Mouse (Mus musculus) T-cell, adult 66 days (primary cell): ENCODE data around the gene Gm21983. TPM values are rescaled to one million over a fixed set of nuclear protein-coding genes. Genes with fewer than 3 reads are reported as not detected.

ENCODE experiments used
- total RNA-seq, 2 experiments: library from RNA; stranded (reverse); gene quantifications; 3 replicates in 1 of 2; 4 replicates in 1 of 2; pipeline ENCODE4 v1.2.4; 2023

Gm21983 gene
- not detected for total RNA-seq

DNA sequence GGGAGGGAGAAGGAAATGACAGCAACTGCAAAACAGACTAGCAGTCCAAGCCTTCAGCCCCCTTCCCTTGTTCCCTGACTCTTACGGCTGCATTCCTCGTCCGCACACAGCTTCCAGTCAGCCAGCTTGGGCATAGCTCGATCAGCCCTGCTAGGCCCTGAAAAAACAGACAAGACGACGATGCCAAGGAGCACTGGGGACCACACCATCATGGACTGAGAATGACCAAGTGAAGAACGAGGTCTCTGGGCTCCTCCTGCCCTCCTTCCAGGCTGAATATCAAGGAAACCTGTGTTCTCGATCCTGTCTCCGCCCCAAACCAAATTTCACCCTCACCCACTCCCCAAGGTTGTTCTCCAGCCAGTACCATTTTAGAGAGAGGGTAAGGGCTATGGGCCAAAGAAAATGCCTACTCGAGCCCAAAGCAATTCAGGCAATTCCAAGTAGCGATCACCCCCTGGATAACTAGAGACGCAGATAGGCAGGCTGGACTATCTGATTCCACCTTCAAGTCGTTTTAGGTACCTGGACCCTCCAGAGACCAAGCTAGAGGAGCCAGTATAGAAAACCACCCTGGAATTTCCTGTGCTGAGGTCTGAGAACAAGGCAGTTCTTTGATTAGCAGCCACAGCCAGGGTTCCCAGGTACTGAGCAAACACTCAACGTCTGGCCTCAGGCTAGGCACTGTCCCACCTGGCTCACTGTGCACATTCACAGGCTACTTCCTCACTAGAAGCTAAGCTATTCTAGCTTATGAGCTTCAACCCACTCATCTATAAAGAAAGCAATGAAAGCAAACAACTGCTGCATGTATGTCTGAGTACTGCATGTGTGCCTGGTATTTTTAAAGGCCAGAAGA, at the start of gene Gm21983, which contains the start of gene Mia:
Gene Gm21983 (minus strand): TSS at position 250 of the 859 bp plus-strand sequence.
Gene Mia (minus strand): TSS at position 321 of the 859 bp plus-strand sequence.

DNA sequence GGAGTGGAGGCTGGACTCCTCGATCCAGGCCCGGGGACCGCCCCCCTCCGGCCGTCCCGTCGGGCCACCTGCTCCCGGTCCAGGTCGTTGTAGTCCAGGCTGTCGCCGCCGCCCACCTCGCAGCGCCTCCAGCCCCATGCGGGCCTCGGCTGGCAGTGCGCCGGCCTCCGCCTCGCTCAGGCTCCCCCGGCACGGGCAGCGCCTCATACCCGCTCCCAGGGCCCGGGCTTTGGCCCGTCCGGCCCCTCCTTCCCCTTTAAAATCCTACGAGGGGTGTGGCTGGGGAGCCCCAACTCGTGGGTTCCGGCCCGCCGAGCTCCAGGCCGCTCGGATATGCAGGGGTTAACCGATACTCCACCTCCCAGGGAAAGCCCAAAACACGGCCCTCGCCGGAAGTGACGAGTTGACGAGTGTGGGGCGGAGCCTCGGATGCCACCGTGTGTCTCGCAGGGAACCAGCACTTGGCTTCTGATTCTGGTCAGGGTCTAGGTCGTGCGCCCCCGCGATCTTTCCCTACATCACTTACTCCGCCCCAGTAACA, 47.5 kb upstream of the Gm21983 start, which contains the start of gene Itpkc:
Gene Itpkc (minus strand): TSS at position 381 of the 541 bp plus-strand sequence.

DNA sequence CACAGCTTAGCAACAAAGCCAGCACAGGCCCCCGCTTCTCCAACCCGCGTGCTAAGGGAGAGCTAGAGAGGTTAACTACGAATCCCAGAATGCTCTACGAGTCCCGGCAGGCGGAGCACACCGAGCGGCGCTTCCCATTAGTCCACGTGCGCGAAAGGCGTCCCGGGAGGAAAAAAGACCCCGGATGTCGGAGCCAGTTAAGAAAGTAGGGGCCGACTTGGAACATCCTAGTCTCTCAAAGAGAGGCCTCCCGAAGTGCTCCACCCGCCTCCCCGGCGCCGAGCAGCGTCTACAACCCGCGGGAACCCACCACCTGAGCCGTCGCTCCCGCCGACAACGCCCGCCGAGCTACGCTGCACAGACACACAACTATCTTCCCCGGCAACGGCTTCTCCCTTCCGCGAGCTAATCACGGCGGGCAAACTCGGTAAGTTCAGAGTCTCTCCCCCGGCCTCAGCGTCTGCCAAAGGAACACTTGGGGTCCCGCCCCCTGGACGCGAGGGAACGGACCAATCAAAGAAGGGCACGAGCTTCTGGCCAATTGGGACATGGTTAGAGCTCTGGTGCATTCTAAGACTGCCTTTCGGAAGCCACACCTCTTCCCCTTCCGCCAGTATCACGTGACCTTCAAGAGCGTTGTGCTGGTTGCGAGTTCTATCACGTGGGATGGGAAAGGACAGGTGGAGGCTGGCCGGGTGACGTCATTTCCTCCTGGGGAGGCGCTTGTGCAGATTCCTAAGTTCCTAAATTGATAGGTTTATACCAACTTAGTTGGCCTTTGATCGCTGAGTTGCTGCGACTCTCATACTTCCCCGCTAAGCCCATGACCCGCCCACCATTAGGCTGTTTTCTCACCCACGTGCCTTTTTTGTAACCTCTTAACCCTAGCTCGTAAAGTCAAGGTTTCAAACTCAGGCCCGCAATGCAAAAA, 15.1 kb upstream of the Gm21983 start, which contains the start of the genes BC024978 and Snrpa:
Gene BC024978 (plus strand): TSS at position 101 of the 931 bp plus-strand sequence.
Gene Snrpa (minus strand): TSS at position 591 of the 931 bp plus-strand sequence.

DNA sequence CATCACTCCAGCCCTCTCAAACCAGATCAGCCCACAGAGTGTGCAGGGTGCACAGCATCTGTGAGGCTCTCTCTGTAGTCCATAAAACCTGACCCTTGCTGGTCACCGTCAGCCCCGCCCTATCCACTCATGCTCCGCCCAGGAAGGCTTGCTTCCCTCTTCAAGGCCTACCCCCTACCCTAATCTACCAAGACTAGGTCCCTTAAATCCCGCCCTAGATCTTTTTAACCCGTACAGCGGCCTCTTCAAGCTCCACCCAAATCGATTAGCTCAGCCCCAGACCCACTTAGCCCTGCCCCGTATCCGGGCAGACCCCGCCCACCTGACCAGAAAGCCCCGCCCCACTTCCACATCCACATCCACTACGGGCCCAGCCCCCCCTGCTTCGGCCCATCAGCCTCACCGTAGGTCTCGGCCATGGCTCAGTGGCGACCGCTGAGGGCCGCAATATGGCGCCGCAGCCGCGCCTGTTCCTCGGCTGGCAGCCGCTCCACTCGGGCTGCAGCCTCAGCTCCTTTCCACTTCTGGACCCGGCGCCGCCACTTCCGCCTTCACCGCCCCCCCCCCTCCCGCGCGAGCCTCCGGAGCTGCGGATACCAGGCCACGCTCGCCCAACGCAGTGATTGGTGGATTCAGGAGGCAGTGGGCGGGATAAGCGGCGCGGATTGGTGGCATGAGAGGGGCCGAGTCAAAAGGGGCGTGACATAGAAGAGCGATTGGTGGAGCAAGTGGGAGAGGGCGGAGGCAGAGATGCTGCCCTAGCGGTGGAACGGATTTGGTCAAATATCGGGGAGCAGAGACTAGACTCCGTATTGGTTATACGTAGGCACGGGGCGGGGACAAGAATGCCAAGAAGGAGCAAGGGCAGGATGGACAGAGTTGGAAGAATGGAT, 2.3 kb downstream of the Gm21983 start, which contains the start of gene Rab4b:
Gene Rab4b (minus strand): TSS at position 573 of the 893 bp plus-strand sequence.

DNA sequence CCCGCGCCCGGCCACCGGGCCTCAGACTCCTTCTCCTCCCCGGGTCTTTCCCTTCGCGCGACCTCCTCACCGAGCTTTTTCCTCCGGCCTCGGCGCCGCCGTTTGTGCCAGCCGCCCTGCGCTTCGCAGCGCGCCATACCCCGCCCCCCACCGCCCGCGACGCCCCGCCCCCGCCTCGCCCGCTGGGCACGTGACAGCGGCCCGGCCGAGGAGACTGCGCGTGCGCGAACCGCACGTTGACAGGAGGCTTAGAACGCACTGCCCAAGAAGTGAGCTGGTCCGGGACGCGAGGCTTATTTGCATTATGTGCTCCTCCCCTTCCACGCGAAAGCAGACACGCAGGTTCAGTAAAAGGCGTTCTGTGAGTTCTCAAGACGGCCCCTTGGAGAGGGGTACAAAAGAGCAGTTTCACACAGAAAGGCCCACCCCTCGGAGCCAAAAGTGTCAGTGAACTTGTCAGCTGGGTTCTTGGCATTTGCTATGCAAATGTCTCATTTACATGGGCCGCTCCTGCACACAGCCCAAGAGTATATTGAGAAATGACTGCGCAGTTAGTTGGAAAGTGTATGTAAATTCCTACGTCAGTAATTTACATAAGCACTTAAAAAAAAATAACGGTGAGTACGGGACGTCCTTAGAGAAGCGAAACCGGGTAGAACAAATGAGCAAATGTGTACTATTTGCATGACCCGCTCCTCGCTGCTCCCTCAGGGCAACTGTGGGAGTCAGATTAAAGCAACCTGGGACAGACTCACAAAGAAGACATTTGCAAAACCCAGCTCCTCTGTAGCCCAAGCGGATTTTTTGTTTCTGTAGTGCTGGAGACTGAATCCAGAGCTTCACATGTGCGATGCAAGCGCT, 14.0 kb downstream of the Gm21983 start, which contains the start of gene Egln2:
Gene Egln2 (minus strand): TSS at position 189 of the 861 bp plus-strand sequence.

DNA sequence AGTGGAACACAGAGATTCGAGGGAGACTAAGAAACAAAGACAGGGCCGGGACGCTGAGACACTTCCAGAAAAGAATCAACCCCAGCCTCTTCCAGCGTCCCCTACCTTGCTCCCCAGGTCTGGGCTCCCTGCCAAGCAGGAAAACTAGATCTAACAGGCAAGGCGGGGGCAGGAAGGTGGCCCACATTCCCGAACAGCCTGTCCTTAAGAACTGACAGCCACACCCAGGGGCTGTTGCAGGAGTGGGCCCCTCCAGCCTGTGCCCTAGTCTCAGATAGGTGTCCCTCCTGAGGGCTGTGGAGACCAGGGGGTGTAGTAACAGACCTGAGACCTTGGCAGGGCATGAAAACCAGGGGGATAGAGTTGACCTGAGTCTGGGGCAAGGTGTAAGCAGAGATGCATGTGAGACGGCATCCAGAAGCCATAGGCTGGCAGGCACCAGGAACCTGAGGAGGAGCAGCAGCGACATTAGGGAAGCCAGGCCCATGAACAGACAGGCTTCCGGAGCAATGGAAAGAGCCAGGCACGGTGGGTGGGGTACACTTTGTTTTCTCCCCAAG, 27.6 kb downstream of the Gm21983 start, which contains the start of gene Cyp2t4:
Gene Cyp2t4 (plus strand): TSS at position 510 of the 560 bp plus-strand sequence.

DNA sequence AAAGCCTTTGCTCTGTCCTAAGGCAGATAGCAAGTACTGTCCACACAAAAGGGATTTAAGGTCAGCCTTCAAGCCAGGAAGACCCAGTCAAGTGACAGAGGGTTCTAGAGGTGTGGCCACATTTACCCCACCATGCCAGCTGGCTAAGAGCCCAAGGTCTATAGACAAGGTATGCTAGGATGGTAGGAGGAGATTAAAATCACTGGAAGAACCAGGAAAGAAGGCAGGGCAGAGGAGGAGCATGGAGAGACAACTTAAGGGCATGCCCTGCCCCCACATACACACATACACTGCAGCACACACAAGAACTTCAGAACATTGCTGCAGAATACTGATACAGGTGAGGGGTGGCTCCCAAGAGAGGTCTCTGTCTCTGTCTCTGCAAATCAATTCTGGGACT, 61.2 kb downstream of the Gm21983 start, which contains the start of gene Cyp2f2:
Gene Cyp2f2 (plus strand): TSS at position 234 of the 400 bp plus-strand sequence.

Other genes with a start within 250 kb of the Gm21983 start
- gene Cyp2a22, start 241.7 kb downstream of the Gm21983 start, total RNA-seq = not detected
- not detected for gene Cyp2a12, start 152.0 kb downstream of the Gm21983 start, total RNA-seq
- not detected for gene Cyp2f2, start 61.2 kb downstream of the Gm21983 start, total RNA-seq
- not detected for gene Cyp2t4, start 27.4 kb downstream of the Gm21983 start, total RNA-seq
- 10 to 100 TPM; 86.3 to 86.7 TPM for gene Egln2, start 14.3 kb downstream of the Gm21983 start, total RNA-seq
- 10 to 100 TPM; 91.2 to 94.2 TPM for gene Rab4b, start 2.2 kb downstream of the Gm21983 start, total RNA-seq
- gene Mia, start 71 bp upstream of the Gm21983 start, total RNA-seq = under 1 TPM in 1 of 2 experiments, not detected in 1; 0.80 TPM
- 10 to 100 TPM; 16.2 to 19.2 TPM for gene BC024978, start 14.7 kb upstream of the Gm21983 start, total RNA-seq
- 10 to 100 TPM; 69.5 to 79.4 TPM for gene Snrpa, start 15.2 kb upstream of the Gm21983 start, total RNA-seq
- 10 to 100 TPM; 14.9 TPM for gene Itpkc, start 47.6 kb upstream of the Gm21983 start, total RNA-seq
- 10 to 100 TPM; 14.7 to 22.1 TPM for gene Coq8b, start 51.9 kb upstream of the Gm21983 start, total RNA-seq
- 1 to 10 TPM; 2.2 to 3.0 TPM for gene Numbl, start 77.3 kb upstream of the Gm21983 start, total RNA-seq
- gene Ltbp4, start 156.6 kb upstream of the Gm21983 start, total RNA-seq = under 1 TPM; 0.56 to 0.90 TPM
- 10 to 100 TPM; 80.3 to 82.3 TPM for gene Shkbp1, start 174.9 kb upstream of the Gm21983 start, total RNA-seq
- 1 to 10 TPM; 1.4 to 6.8 TPM for gene Gm20479, start 176.3 kb upstream of the Gm21983 start, total RNA-seq